ENCODE assay signal across 12 mouse cellular contexts in the genomic region with DNA sequence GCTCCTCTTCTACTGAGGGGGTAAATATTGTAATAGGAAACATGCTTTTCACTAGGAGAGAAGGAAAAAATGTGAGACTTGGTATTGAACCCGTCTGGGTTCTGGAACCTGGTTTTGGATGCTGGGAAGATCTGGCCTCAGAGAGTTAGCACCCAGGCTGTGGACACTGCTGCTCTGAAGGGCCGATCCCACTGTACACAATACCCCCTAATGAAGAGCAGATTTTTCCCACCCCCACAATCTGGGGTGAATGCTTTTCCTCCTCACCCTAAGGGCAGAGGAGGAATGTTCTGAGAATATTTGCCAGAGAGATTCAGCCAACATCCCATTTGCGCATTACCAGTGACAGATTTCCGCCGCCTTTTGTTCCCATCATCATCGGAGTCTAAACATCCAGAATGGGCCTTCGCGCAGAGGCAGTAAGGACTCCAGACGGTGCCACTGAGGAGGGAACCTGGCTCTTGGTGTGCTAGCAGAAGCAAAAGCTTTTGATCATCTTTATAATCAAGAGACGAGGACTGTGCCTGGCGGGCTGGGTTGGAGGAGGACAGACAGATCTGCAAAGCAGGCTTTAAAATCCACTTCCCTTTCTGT. TPM values are rescaled to one million over a fixed set of nuclear protein-coding genes. Genes with fewer than 3 reads are reported as not detected.
DNase-seq lines count a peak whose midpoint lies in the region; ATAC-seq lines count a peak whose summit lies in the region.
"Had no signal": no experiment of that assay in that cellular context is flagged by ENCODE, and none has a peak within 500 bp of the region (broad histone marks: within the 10 kb centered on the region; RNA-seq: fewer than 3 reads in every experiment).

No protein-coding gene starts in this region.

- 82% methylated on average over 11 of the region's 11 CpGs for WGBS in hindbrain, embryonic 11.5 days
- 76% methylated on average over 11 of the region's 11 CpGs for WGBS in hindbrain, embryonic 12.5 days
- WGBS in forebrain, embryonic 13.5 days, result 78% methylated on average over 11 of the region's 11 CpGs

- no peak overlapping the region for H3K27ac ChIP-seq in hindbrain, embryonic 11.5 days (ENCODE audit: low read depth, low read length)
- H3K27ac ChIP-seq in hindbrain, embryonic 12.5 days, result no peak overlapping the region
- H3K27ac ChIP-seq in forebrain, embryonic 13.5 days, result no peak overlapping the region
- H3K27ac ChIP-seq: hindbrain, embryonic 15.5 days; limb, embryonic 12.5 days; lung, embryonic 15.5 days had no signal

- no peak overlapping the region for H3K9ac ChIP-seq in hindbrain, embryonic 11.5 days (ENCODE audit: low read depth, low read length)
- no peak overlapping the region for H3K9ac ChIP-seq in hindbrain, embryonic 12.5 days
- no peak overlapping the region for H3K9ac ChIP-seq in forebrain, embryonic 13.5 days
- H3K9ac ChIP-seq: hindbrain, embryonic 15.5 days; limb, embryonic 12.5 days; lung, embryonic 15.5 days had no signal

- H3K4me3 ChIP-seq in hindbrain, embryonic 11.5 days (ENCODE audit: low read depth, low read length), result no peak overlapping the region
- H3K4me3 ChIP-seq in hindbrain, embryonic 12.5 days, result no peak overlapping the region
- no peak overlapping the region for H3K4me3 ChIP-seq in forebrain, embryonic 13.5 days
- H3K4me3 ChIP-seq: hindbrain, embryonic 15.5 days; limb, embryonic 12.5 days; lung, embryonic 15.5 days had no signal

- no peaks in the 10 kb centered on the region for H3K27me3 ChIP-seq in hindbrain, embryonic 11.5 days (ENCODE audit: control insufficient read depth, insufficient read depth, low read length)
- no peaks in the 10 kb centered on the region for H3K27me3 ChIP-seq in hindbrain, embryonic 12.5 days
- no peaks in the 10 kb centered on the region for H3K27me3 ChIP-seq in forebrain, embryonic 13.5 days
- H3K27me3 ChIP-seq: hindbrain, embryonic 15.5 days; limb, embryonic 12.5 days; lung, embryonic 15.5 days had no signal

- no peaks in the 10 kb centered on the region for H3K9me3 ChIP-seq in hindbrain, embryonic 11.5 days (ENCODE audit: control insufficient read depth, low read length)
- no peaks in the 10 kb centered on the region for H3K9me3 ChIP-seq in hindbrain, embryonic 12.5 days (replicated peaks)
- H3K9me3 ChIP-seq in forebrain, embryonic 13.5 days (replicated peaks), result no peaks in the 10 kb centered on the region
- H3K9me3 ChIP-seq: hindbrain, embryonic 15.5 days; limb, embryonic 12.5 days; lung, embryonic 15.5 days had no signal

- no peaks in the 10 kb centered on the region for H3K4me1 ChIP-seq in hindbrain, embryonic 11.5 days (replicated peaks; ENCODE audit: control insufficient read depth, insufficient read depth, low read length)
- 0 out of 2 replicates have a peak, but pooled peaks cover 5% of the 10 kb centered on the region for H3K4me1 ChIP-seq in hindbrain, embryonic 12.5 days
- H3K4me1 ChIP-seq in forebrain, embryonic 13.5 days, result peaks cover 5% of the 10 kb centered on the region
- H3K4me1 ChIP-seq: hindbrain, embryonic 15.5 days; limb, embryonic 12.5 days had no signal

- DNase-seq in hindbrain, embryonic 11.5 days (ENCODE audit: low spot score), result no peak
- peak; percentile 2 for DNase-seq in ZHBTc4 (ENCODE audit: low read depth, low spot score)
- peak; percentile 22 for DNase-seq in layer of hippocampus, adult 9-10 months (ENCODE audit: low spot score)
- no peak for DNase-seq in right cerebral cortex, postnatal 36 days (ENCODE audit: low spot score in 2 of 2)
- no peak for DNase-seq in thymus, postnatal 25 days
- no peak for DNase-seq in left cerebral cortex, postnatal 14 days (ENCODE audit: low spot score in 2 of 2)
- DNase-seq: cerebellum, adult 9-11 months had no signal

- H3K4me2 ChIP-seq in hindbrain, embryonic 11.5 days (replicated peaks; ENCODE audit: low read depth, low read length), result no peak overlapping the region
- H3K4me2 ChIP-seq in hindbrain, embryonic 12.5 days (replicated peaks), result no peak overlapping the region
- no peak overlapping the region for H3K4me2 ChIP-seq in forebrain, embryonic 13.5 days
- H3K4me2 ChIP-seq: hindbrain, embryonic 15.5 days; limb, embryonic 12.5 days; lung, embryonic 15.5 days had no signal

- ATAC-seq in hindbrain, embryonic 11.5 days (ENCODE audit: low FRiP score), result 0 out of 2 replicates have a peak, but pooled peaks have one; percentile 7
- ATAC-seq in hindbrain, embryonic 12.5 days (ENCODE audit: low FRiP score), result no peak
- peak; percentile 34; the same call in 1 of the 2 replicates for ATAC-seq in forebrain, embryonic 13.5 days

- intact Hi-C loops in left cerebral cortex, postnatal 14 days (cut with DNase I), result no loop called here

- H3K36me3 ChIP-seq in hindbrain, embryonic 11.5 days (ENCODE audit: control insufficient read depth, insufficient read depth, low read length), result no peaks in the 10 kb centered on the region
- H3K36me3 ChIP-seq in hindbrain, embryonic 12.5 days, result no peaks in the 10 kb centered on the region
- H3K36me3 ChIP-seq in forebrain, embryonic 13.5 days (ENCODE audit: poor library complexity, severe bottlenecking), result no peaks in the 10 kb centered on the region
- H3K36me3 ChIP-seq: hindbrain, embryonic 15.5 days; limb, embryonic 12.5 days; lung, embryonic 15.5 days had no signal

RNA-seq across cellular contexts. Expression of a gene that starts 31.6 kb away (rescaled TPM):
- 22.1 and 25.1 TPM in 2 replicates for polyA plus RNA-seq in hindbrain, embryonic 11.5 days (2014; fragmentation: Nextera tagmentation; extraction: Ambion mirVana)
- 24.0 and 24.6 TPM in 2 replicates for polyA plus RNA-seq in hindbrain, embryonic 12.5 days (2016; fragmentation: Nextera tagmentation; extraction: Ambion mirVana)
- polyA plus RNA-seq in forebrain, embryonic 13.5 days (2015; fragmentation: Nextera tagmentation; extraction: Ambion mirVana), result 13.0 and 13.8 TPM in 2 replicates
- total RNA-seq in left cerebral cortex, postnatal 14 days (2021), result 10 to 100 TPM in 1 of 2 experiments, 1 to 10 TPM in 1; 8.3 to 12.4 TPM

Comparison
In these comparisons a context has a peak if more than half of its experiments do, and no peak if none do; other contexts are left out.
1. DNase-seq: peak in ZHBTc4 (single experiment) and layer of hippocampus, adult 9-10 months (single experiment); none in hindbrain, embryonic 11.5 days (single experiment), right cerebral cortex, postnatal 36 days (0 of 2), thymus, postnatal 25 days (single experiment) and left cerebral cortex, postnatal 14 days (0 of 2).